Comparison of ENCODE assay signal across 9 mouse cellular contexts in genomic region chr14:20803606-20803938, GRCm38 (mm10). TPM values are rescaled to one million over a fixed set of nuclear protein-coding genes. Genes with fewer than 3 reads are reported as not detected.
DNase-seq lines count a peak whose midpoint lies in the region; ATAC-seq and TF ChIP-seq lines count a peak whose summit lies in the region.
"Had no signal": no experiment of that assay in that cellular context is flagged by ENCODE, and none has a peak within 500 bp of the region (broad histone marks: within the 10 kb centered on the region; RNA-seq: fewer than 3 reads in every experiment).

No protein-coding gene starts in this region.

- 5% methylated on average over 7 of the region's 7 CpGs for WGBS in hindbrain, embryonic 14.5 days

- peak; percentile 83 for DNase-seq in R1 (ENCODE audit: low read depth, low spot score)
- DNase-seq in cerebellum, adult 18-20 months: peak; percentile 67 to 74
- peak; percentile 84 for DNase-seq in forelimb bud, embryonic 11.5 days (ENCODE audit: low read depth, low spot score)
- DNase-seq in hindbrain, embryonic 14.5 days (ENCODE audit: low spot score): peak; percentile 83
- DNase-seq in left cerebral cortex, adult 2 months (ENCODE audit: extremely low spot score in 1 of 2, low spot score in 2 of 2): peak; percentile 70 to 79
- peak; percentile 65 to 78 for DNase-seq in right cerebral cortex, postnatal 10 days (ENCODE audit: low spot score in 2 of 2)
- DNase-seq in yolk sac, embryonic 10.5 days (ENCODE audit: low spot score): peak; percentile 75

- peak; percentile 76 for ATAC-seq in hindbrain, embryonic 14.5 days (ENCODE audit: low FRiP score)
- peak; percentile 90 for ATAC-seq in megakaryocyte progenitor cell, adult 5-6 weeks (replicated peaks; ENCODE audit: poor library complexity)

- no peak overlapping the region for H3K4me2 ChIP-seq in hindbrain, embryonic 14.5 days (replicated peaks)

- no peak overlapping the region for H3K27ac ChIP-seq in hindbrain, embryonic 14.5 days
- no peak overlapping the region for H3K27ac ChIP-seq in left cerebral cortex, adult 2 months
- H3K27ac ChIP-seq: macrophage had no signal

- H3K36me3 ChIP-seq in hindbrain, embryonic 14.5 days (replicated peaks; ENCODE audit: control insufficient read depth, insufficient read depth): no peaks in the 10 kb centered on the region

- no peak overlapping the region for H3K9ac ChIP-seq in hindbrain, embryonic 14.5 days

- H3K4me1 ChIP-seq in hindbrain, embryonic 14.5 days (replicated peaks; ENCODE audit: control insufficient read depth, insufficient read depth, low read length): no peaks in the 10 kb centered on the region

- no peaks in the 10 kb centered on the region for H3K9me3 ChIP-seq in hindbrain, embryonic 14.5 days (ENCODE audit: control insufficient read depth, low read length)

- no peak overlapping the region for H3K4me3 ChIP-seq in hindbrain, embryonic 14.5 days (replicated peaks; ENCODE audit: low read length)
- no peak overlapping the region for H3K4me3 ChIP-seq in left cerebral cortex, adult 2 months

- peak; percentile 89 for TF ChIP-seq CTCF in left cerebral cortex, adult 2 months (IDR thresholded peaks at IDR 0.05)

- no peaks in the 10 kb centered on the region for H3K27me3 ChIP-seq in hindbrain, embryonic 14.5 days (ENCODE audit: control insufficient read depth, insufficient read depth, low read length)

- intact Hi-C loops in left cerebral cortex, adult 2 months (cut with DNase I): loop anchor here (1.0 kb wide), 1 partner anchor 70 kb away; no protein-coding TSS in a partner anchor

RNA-seq across cellular contexts. Expression of gene Camk2g, which starts 9.7 kb away (rescaled TPM):
- polyA plus RNA-seq in hindbrain, embryonic 14.5 days (2014; fragmentation: Nextera tagmentation; extraction: Ambion mirVana): 166 and 197 TPM in 2 replicates
- 100 to 1,000 TPM; 328 to 345 TPM for total RNA-seq in left cerebral cortex, adult 2 months (2021)
- total RNA-seq in megakaryocyte progenitor cell, adult 5-6 weeks (2015): 22.9 and 29.1 TPM in 2 replicates
- total RNA-seq in megakaryocyte progenitor cell, adult 5-6 weeks (2017): 47.5 and 52.5 TPM in 2 replicates

RNA-seq across cellular contexts. Expression of gene Plau, which starts 32.9 kb away (rescaled TPM):
- polyA plus RNA-seq in hindbrain, embryonic 14.5 days (2014; fragmentation: Nextera tagmentation; extraction: Ambion mirVana): 0.27 and 0.34 TPM in 2 replicates
- total RNA-seq in left cerebral cortex, adult 2 months (2021): 1 to 10 TPM; 6.5 to 9.6 TPM
- total RNA-seq in megakaryocyte progenitor cell, adult 5-6 weeks (2015): 3.4 TPM in 2 replicates
- total RNA-seq in megakaryocyte progenitor cell, adult 5-6 weeks (2017): 6.9 and 7.6 TPM in 2 replicates

Comparison
In these comparisons a context has a peak if more than half of its experiments do, and no peak if none do; other contexts are left out.
1. RNA of gene Camk2g, which starts 9.7 kb away (total RNA-seq): 328 to 345 TPM in left cerebral cortex, adult 2 months; 22.9 to 52.5 TPM in megakaryocyte progenitor cell, adult 5-6 weeks; every median in the first group is over 4 times any median in the second.
2. Peak in every context shown above with its lines, with median percentiles within 50 percentile points of each other: DNase-seq.